Mouse (Mus musculus) kidney, postnatal 0 days (tissue): ENCODE measurements at regions not wholly inside any gene's neighbourhood (a gene's known extent, or its start where the extent isn't known, plus 50 kb on each side); places are given as distances from the start of the nearest gene placed in this dataset.

Source experiments
- ATAC-seq: fragments of 200-750 bp; cut with Nextera tagmentation; replicated peaks from 2 replicates; pipeline ENCODE4 v1.8.0; 2017; ENCODE audit warnings: low read depth, moderate number of reproducible peaks, moderate TSS enrichment, moderate library complexity; ENCODE audit not compliant: low FRiP score
- DNase-seq: peaks from one replicate; pipeline ENCODE4 v3.0.0-alpha.2; 2016; ENCODE audit warnings: low spot score
- H3K27ac ChIP-seq: fragments of 300-500 bp; sonication (generic); 2 replicates; pipeline ENCODE4 v1.5.1; 2014; ENCODE audit warnings: mild to moderate bottlenecking
- H3K27me3 ChIP-seq: fragments of 300-500 bp; sonication (generic); 2 replicates; pipeline ENCODE4 v1.6.1; 2014; ENCODE audit warnings: low read length, mixed read lengths; ENCODE audit not compliant: insufficient read depth
- H3K36me3 ChIP-seq: fragments of 300-500 bp; sonication (generic); 2 replicates; pipeline ENCODE4 v1.6.1; 2014; ENCODE audit warnings: low read length, mixed read lengths; ENCODE audit not compliant: insufficient read depth
- H3K4me1 ChIP-seq: fragments of 300-500 bp; sonication (generic); replicated peaks from 2 replicates; pipeline ENCODE4 v1.6.1; 2014; ENCODE audit warnings: antibody characterized with exemption, low read length, mixed read lengths; ENCODE audit not compliant: insufficient read depth
- H3K4me2 ChIP-seq: fragments of 300-500 bp; sonication (generic); 2 replicates; pipeline ENCODE4 v1.6.1; 2014; ENCODE audit warnings: mild to moderate bottlenecking, low read length, moderate library complexity, mixed read lengths
- H3K4me3 ChIP-seq: fragments of 300-500 bp; sonication (generic); replicated peaks from 2 replicates; pipeline ENCODE4 v1.5.1; 2014; ENCODE audit warnings: low read depth, low read length
- H3K9ac ChIP-seq: fragments of 300-500 bp; sonication (generic); 2 replicates; pipeline ENCODE4 v1.6.1; 2014; ENCODE audit warnings: low read depth, low read length
- H3K9me3 ChIP-seq: fragments of 300-500 bp; sonication (generic); replicated peaks from 2 replicates; pipeline ENCODE4 v1.6.1; 2016; ENCODE audit warnings: low read length, inconsistent platforms, mixed read lengths
- CTCF ChIP-seq: IDR thresholded peaks from 2 replicates; pipeline ENCODE4 v1.5.1; 2016; ENCODE audit warnings: antibody characterized with exemption, low read depth, mild to moderate bottlenecking, moderate library complexity
- WGBS: fragments of 180-500 bp; shearing (Covaris S2); extraction: QIAGEN DNeasy Blood & Tissue Kit; methylation state at CpG from one replicate; pipeline ENCODE4 v1.1.7; 2014; 5-methylcytosine and 5-hydroxymethylcytosine counted together

DNA sequence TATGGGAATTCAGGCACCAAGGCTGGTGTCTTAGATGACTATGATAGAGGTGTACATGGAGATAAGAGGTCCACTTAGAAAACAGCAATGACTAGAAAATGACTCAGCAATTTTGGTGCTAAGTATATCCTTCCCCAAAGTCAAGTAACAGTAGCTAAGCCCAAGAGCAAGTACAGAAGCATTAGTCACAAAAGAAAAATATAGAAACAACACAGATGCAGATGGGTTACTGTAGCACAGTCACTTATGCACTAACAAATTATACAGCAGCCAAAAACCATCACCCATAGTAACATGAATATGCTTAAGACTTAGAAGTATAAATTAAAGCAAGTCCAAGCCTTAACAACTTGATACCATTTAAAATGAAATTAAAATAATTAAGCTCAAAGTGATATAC is 378.5 kb upstream of the Meis2 start:
- Histone ChIP-seq H3K4me3 (no peak overlapping the region), H3K27me3 (no peaks in the 10 kb centered on the region), H3K9ac (no peak overlapping the region), H3K27ac (no peak overlapping the region), H3K9me3 (no peaks in the 10 kb centered on the region), H3K4me2 (no peak overlapping the region), H3K4me1 (no peaks in the 10 kb centered on the region), H3K36me3 (no peaks in the 10 kb centered on the region)
- ATAC-seq: no peak
- no peak for TF ChIP-seq CTCF
- DNase-seq: no peak

DNA sequence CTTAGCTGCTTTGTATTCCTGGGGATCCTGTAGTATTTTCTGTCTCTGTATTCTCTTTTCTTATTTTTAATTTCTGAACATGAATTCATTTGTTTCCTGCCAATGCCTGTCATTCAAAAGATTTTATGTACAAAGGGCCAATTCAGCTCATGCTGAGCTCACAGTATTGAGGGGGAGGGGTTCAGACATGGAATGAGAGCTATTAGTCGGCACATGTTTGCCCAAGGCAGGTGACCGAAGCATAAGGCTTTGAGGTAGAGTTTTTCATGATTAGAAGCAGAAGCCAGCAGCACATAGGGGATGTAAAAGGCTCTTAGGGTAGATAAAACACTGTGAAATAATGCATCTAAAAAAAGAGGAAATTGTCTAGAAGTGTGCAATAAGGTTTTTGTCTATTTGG is 374.6 kb upstream of the Meis2 start:
- ATAC-seq (no peak), DNase-seq (no peak)
- Histone ChIP-seq H3K36me3 (no peaks in the 10 kb centered on the region), H3K4me1 (no peaks in the 10 kb centered on the region), H3K27me3 (no peaks in the 10 kb centered on the region), H3K4me3 (no peak overlapping the region), H3K27ac (no peak overlapping the region), H3K9ac (no peak overlapping the region), H3K4me2 (no peak overlapping the region), H3K9me3 (no peaks in the 10 kb centered on the region)
- no peak for TF ChIP-seq CTCF
- 49% methylated on average over 2 of the region's 2 CpGs for WGBS

DNA sequence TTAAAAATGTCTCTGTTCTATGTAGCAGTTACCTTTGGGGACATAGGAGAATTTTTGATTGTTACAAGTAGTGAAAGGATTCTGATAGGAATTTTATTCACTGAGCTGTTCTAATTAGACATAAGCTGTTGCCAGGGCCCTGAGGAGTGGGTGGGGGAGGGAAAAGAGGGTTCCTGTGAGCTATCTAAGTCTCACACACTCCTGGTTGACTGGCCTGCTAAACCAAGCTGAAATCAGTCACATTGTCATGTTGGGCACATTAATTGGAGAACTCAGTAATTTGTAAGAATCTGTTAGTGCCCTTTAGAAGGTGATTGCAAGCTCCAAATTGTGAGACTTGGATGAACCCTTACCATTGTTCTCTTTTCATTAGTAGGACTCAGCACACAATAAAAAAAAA is 367.8 kb upstream of the Meis2 start:
- Histone ChIP-seq H3K9me3 (no peaks in the 10 kb centered on the region), H3K27me3 (no peaks in the 10 kb centered on the region), H3K4me1 (no peaks in the 10 kb centered on the region), H3K9ac (no peak overlapping the region), H3K36me3 (no peaks in the 10 kb centered on the region), H3K4me3 (no peak overlapping the region), H3K4me2 (no peak overlapping the region), H3K27ac (no peak overlapping the region)
- ATAC-seq: no peak
- no peak for DNase-seq
- no peak for TF ChIP-seq CTCF

DNA sequence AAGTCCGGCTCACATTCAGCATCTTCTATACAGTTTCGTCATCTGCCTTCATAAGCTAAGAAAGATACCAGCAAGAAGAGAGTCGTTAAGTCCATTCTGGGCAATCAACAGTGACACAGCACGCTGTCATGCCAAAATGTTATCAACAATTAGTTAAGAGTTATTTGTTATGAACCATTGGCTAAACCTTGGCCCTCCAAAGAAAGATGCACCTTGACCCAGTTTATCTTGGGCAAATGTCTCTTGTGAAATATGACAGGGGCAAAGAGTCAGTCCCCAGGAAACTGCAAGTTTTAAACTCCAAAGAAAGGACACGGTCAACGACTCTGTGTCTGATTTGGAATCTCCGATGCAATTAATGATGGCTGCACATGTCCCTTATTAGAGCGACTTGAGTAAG is 358.5 kb upstream of the Meis2 start:
- no peak for ATAC-seq
- 87% methylated on average over 8 of the region's 8 CpGs for WGBS
- H3K9ac ChIP-seq: no peak overlapping the region
- TF ChIP-seq CTCF: no peak
- H3K27ac ChIP-seq: no peak overlapping the region
- no peaks in the 10 kb centered on the region for H3K27me3 ChIP-seq
- DNase-seq: no peak
- no peaks in the 10 kb centered on the region for H3K9me3 ChIP-seq
- H3K36me3 ChIP-seq: no peaks in the 10 kb centered on the region
- no peak overlapping the region for H3K4me2 ChIP-seq
- no peaks in the 10 kb centered on the region for H3K4me1 ChIP-seq
- no peak overlapping the region for H3K4me3 ChIP-seq

DNA sequence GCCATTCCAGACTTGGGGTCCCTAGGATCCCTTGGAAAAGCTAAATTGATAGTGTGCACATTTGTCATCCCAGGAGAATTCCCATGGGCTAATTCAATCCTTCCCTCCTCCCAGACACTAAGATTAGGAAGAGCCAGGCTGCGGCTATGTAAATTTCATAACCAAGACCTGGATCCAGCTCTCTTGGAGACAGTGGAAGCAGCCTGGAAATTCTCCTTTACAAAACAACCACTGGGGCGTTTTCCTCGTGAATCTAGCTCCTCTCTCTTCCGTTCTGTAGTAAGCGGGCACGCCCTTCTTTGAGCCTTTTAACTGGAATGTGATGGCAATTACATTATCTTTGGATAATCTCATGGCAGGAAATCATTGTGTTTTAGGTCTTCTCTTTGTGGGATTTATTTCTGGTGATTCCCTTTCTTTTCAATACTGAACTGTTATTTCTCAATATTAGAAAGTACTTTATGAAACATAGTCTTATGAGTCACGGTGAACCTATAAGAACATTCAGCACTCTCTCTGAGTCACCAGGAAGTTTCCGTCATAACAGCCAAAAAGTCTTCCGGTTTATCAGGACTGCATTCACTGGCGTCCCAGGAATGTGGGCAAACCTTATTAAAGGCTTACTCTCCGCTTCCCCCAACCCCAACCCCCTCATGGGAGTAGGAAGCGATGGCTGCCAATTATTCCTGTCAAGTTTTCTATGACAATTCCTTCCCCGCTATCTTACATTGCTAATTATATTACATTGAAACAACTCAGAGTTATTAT is 352.0 kb upstream of the Meis2 start:
- peak; percentile 8 for DNase-seq
- Histone ChIP-seq H3K9me3 (no peaks in the 10 kb centered on the region), H3K4me1 (no peaks in the 10 kb centered on the region), H3K27ac (no peak overlapping the region), H3K9ac (no peak overlapping the region), H3K36me3 (no peaks in the 10 kb centered on the region), H3K4me3 (no peak overlapping the region), H3K27me3 (no peaks in the 10 kb centered on the region), H3K4me2 (no peak overlapping the region)
- WGBS: 74% methylated on average over 13 of the region's 13 CpGs
- no peak for TF ChIP-seq CTCF
- no peak for ATAC-seq

DNA sequence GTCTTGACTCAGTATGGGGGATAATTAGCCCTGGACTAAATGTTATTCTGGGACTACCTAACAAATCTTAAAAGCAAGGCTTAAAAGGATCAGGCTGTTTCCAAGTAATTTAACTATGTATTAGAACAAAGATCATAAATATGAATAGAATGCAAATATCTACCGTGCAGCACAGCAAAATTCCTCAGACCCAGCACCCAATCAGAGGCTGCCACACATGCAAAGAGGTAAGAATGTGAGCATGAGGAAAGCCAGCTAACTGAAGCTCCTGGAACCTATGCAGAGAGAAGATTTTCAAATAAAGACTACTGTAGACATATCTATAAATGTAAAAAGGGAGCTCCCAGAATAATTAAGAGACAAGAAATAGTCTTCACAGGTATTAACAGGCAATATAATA is 350.1 kb upstream of the Meis2 start:
- no peak for ATAC-seq
- no peaks in the 10 kb centered on the region for H3K4me1 ChIP-seq

DNA sequence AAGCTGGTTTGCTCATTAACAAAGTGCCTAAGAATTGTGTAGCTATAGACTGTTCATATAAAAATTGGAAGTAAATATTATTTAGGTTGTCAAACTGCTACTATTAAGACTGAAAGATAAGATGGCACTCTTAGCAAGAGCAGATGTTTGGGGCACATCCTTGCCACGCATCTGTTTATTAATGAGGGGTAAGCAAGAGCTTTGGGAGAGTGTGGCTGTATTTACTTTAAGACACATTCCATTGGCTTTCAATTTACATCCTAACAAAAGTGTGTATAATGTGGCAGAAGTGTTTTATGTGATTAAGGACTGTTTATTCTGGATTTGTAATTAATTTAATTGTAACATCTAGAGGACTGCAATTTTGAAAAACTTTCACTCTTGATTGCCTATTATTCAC is 336.5 kb upstream of the Meis2 start:
- 78% methylated on average over 1 of the region's 1 CpGs for WGBS
- H3K4me2 ChIP-seq: no peak overlapping the region
- no peaks in the 10 kb centered on the region for H3K9me3 ChIP-seq
- H3K36me3 ChIP-seq: no peaks in the 10 kb centered on the region
- H3K4me3 ChIP-seq: no peak overlapping the region
- no peak for ATAC-seq
- no peak overlapping the region for H3K27ac ChIP-seq
- TF ChIP-seq CTCF: no peak
- no peaks in the 10 kb centered on the region for H3K4me1 ChIP-seq
- H3K27me3 ChIP-seq: no peaks in the 10 kb centered on the region
- no peak for DNase-seq
- no peak overlapping the region for H3K9ac ChIP-seq

More for the DNA sequence above, 350.1 kb upstream of the Meis2 start:
- H3K4me2 ChIP-seq: no peak overlapping the region
- TF ChIP-seq CTCF: no peak
- H3K9me3 ChIP-seq: no peaks in the 10 kb centered on the region
- H3K9ac ChIP-seq: no peak overlapping the region
- no peak overlapping the region for H3K27ac ChIP-seq
- H3K27me3 ChIP-seq: no peaks in the 10 kb centered on the region
- WGBS: 67% methylated on average over 1 of the region's 1 CpGs
- no peaks in the 10 kb centered on the region for H3K36me3 ChIP-seq
- H3K4me3 ChIP-seq: no peak overlapping the region
- no peak for DNase-seq
